Mouse (Mus musculus) lung, embryonic 14.5 days (tissue): ENCODE data around the gene Rasa4. TPM values are rescaled to one million over a fixed set of nuclear protein-coding genes. Genes with fewer than 3 reads are reported as not detected.
"Not testable (repeated sequence)": the region's sequence is repeated elsewhere in the genome, so short reads cannot be mapped to it uniquely, and the experiment has no call there.

Experiments used
- ATAC-seq: fragments of 200-750 bp; cut with Nextera tagmentation; 2 replicates; pipeline ENCODE4 v1.8.0; 2017; ENCODE audit warnings: mild to moderate bottlenecking, moderate TSS enrichment, moderate library complexity; ENCODE audit not compliant: insufficient read depth
- DNase-seq: peaks from one replicate; pipeline ENCODE4 v3.0.0-alpha.2; 2015
- H3K27ac ChIP-seq: fragments of 300-500 bp; sonication (generic); 2 replicates; pipeline ENCODE4 v1.5.1; 2014; ENCODE audit warnings: low read depth, mild to moderate bottlenecking, moderate library complexity
- H3K27me3 ChIP-seq: fragments of 300-500 bp; sonication (generic); 2 replicates; pipeline ENCODE4 v1.6.1; 2014; ENCODE audit warnings: low read length, control low read depth; ENCODE audit not compliant: insufficient read depth
- H3K36me3 ChIP-seq: fragments of 300-500 bp; sonication (generic); 2 replicates; pipeline ENCODE4 v1.6.1; 2014; ENCODE audit warnings: control low read depth; ENCODE audit not compliant: insufficient read depth
- H3K4me1 ChIP-seq: fragments of 300-500 bp; sonication (generic); 2 replicates; pipeline ENCODE4 v1.6.1; 2014; ENCODE audit warnings: antibody characterized with exemption, control low read depth; ENCODE audit not compliant: insufficient read depth
- H3K4me2 ChIP-seq: fragments of 300-500 bp; sonication (generic); 2 replicates; pipeline ENCODE4 v1.6.1; 2014; ENCODE audit warnings: mild to moderate bottlenecking
- H3K4me3 ChIP-seq: fragments of 300-500 bp; sonication (generic); 2 replicates; pipeline ENCODE4 v1.5.1; 2014; ENCODE audit warnings: low read depth, low read length
- H3K9ac ChIP-seq: fragments of 300-500 bp; sonication (generic); 2 replicates; pipeline ENCODE4 v1.6.1; 2014
- H3K9me3 ChIP-seq: fragments of 300-500 bp; sonication (generic); 2 replicates; pipeline ENCODE4 v1.6.1; 2016; ENCODE audit warnings: low read depth, low read length, control low read depth
- CTCF ChIP-seq: IDR thresholded peaks from 2 replicates; pipeline ENCODE4 v1.5.1; 2016; ENCODE audit warnings: antibody characterized with exemption, low read depth
- WGBS: fragments of 180-500 bp; shearing (Covaris S2); extraction: QIAGEN DNeasy Blood & Tissue Kit; methylation state at CpG from one replicate; pipeline ENCODE4 v1.1.7; 2014; 5-methylcytosine and 5-hydroxymethylcytosine counted together
- microRNA-seq: library from miRNA; unstranded; fragments of <30 nt; microRNA quantifications from one replicate; pipeline ENCODE4, GENCODE M21; 2016; ENCODE audit warnings: borderline number of aligned reads
- polyA plus RNA-seq: library from polyadenylated mRNA; unstranded; fragments of >200 nt; fragmentation: Nextera tagmentation; extraction: Ambion mirVana; gene quantifications from 2 replicates; pipeline ENCODE4 v1.2.1, GENCODE M21; 2014

Rasa4 gene
- polyA plus RNA-seq, 1 experiment from 2014 or later = 4.4 TPM

DNA sequence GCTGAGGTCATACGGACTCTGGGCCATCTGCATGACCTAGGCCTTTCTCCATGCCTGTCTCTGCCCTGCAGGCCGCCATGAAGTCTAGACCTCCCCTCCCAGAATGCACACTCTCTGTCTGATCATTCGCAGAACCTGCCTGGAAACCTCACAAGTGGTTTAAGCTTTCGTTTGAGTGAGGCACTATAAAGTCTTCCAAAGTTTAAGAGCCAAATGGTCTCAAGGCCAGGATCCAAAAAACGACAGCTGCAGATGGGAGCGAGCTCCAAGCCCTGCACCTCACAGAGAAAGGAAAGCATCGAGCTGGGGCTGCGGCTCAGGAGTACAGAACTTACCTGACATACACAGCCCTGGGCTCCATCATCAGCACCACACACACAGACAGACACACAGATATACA lies 68.6 kb downstream of the Rasa4 start:
- TF ChIP-seq CTCF = no peak
- Histone ChIP-seq H3K36me3 (no peaks in the 10 kb centered on the region), H3K4me3 (no peak overlapping the region), H3K9me3 (no peaks in the 10 kb centered on the region), H3K27ac (no peak overlapping the region), H3K9ac (no peak overlapping the region), H3K27me3 (no peaks in the 10 kb centered on the region), H3K4me1 (no peaks in the 10 kb centered on the region), H3K4me2 (no peak overlapping the region)
- 74% methylated on average over 8 of the region's 8 CpGs for WGBS
- DNase-seq (no peak), ATAC-seq (no peak)

DNA sequence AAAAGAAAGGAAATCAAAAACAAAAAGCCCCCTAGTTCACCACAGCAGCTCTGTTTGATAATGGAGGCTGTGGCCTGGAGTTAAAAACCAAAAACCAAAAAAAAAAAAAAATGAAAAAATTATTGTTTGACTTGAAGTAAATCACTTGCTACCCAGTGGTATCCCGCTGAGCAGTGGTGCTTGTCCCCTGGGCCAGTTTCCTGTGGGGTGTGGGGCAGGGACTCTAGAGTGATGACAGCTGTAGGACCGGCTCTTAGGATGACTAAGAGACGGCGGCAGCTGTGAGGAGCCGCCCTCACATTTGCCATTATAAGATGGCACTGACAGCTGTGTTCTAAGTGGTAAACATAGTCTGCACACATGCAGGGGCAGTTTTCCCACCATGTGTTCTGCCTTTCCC lies 71.7 kb downstream of the Rasa4 start:
- ATAC-seq (no peak), DNase-seq (no peak)
- Histone ChIP-seq H3K27me3 (no peaks in the 10 kb centered on the region), H3K4me3 (no peak overlapping the region), H3K27ac (no peak overlapping the region), H3K36me3 (no peaks in the 10 kb centered on the region), H3K4me1 (no peaks in the 10 kb centered on the region), H3K9me3 (no peaks in the 10 kb centered on the region), H3K4me2 (no peak overlapping the region), H3K9ac (no peak overlapping the region)
- WGBS = 71% methylated on average over 5 of the region's 5 CpGs
- no peak for TF ChIP-seq CTCF

DNA sequence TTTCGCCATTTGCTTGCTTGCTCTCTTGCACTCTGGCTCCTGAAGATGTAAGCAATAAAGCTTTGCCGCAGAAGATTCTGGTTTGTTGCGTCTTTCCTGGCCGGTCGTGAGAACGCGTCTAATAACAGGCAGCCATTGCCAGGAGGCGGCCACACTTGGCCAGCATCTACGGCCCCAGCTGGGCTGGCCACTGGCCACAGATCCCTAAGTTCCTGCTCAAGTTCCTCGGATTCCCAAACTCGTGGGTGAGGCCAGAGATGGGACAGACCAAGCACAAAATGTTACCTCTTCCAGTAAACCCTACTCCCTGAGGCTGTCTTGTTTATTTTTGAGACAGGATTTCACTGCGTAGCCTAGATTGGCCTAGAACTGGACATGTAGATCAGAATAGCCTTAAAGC lies 76.4 kb downstream of the Rasa4 start:
- H3K36me3 ChIP-seq, H3K9ac ChIP-seq, H3K4me2 ChIP-seq, H3K27ac ChIP-seq, H3K4me3 ChIP-seq, H3K9me3 ChIP-seq, DNase-seq, H3K4me1 ChIP-seq, ATAC-seq, H3K27me3 ChIP-seq: not testable (repeated sequence)
- 89% methylated on average over 11 of the region's 12 CpGs for WGBS

Small RNAs within 50 kb of the gene (microRNA-seq; reads per million reads assigned to microRNA genes)
- 0.71 reads per million for gene Mir7035

Other genes starting within 250 kb of the Rasa4 start
- gene Hspb1, start 196.0 kb upstream of the Rasa4 start, polyA plus RNA-seq = 62.8 and 68.1 TPM in 2 replicates
- gene Ywhag, start 149.3 kb upstream of the Rasa4 start, polyA plus RNA-seq = 74.7 and 79.0 TPM in 2 replicates
- 3.2 and 3.8 TPM in 2 replicates for gene Ssc4d, start 109.4 kb upstream of the Rasa4 start, polyA plus RNA-seq
- gene Zp3, start 103.8 kb upstream of the Rasa4 start, polyA plus RNA-seq = not detected in 2 replicates
- 21.4 and 24.4 TPM in 2 replicates for gene Dtx2, start 89.1 kb upstream of the Rasa4 start, polyA plus RNA-seq
- 23.8 and 26.7 TPM in 2 replicates for gene Upk3b, start 45.4 kb upstream of the Rasa4 start, polyA plus RNA-seq
- 1.5 and 1.8 TPM in 2 replicates for gene Upk3bl, start 29.4 kb upstream of the Rasa4 start, polyA plus RNA-seq
- 217 and 229 TPM in 2 replicates for gene Polr2j, start 32.7 kb downstream of the Rasa4 start, polyA plus RNA-seq
- 36.6 and 37.6 TPM in 2 replicates for gene Lrwd1, start 52.2 kb downstream of the Rasa4 start, polyA plus RNA-seq
- gene Alkbh4, start 52.2 kb downstream of the Rasa4 start, polyA plus RNA-seq = 12.9 and 14.8 TPM in 2 replicates
- 7.0 and 7.1 TPM in 2 replicates for gene Orai2, start 86.8 kb downstream of the Rasa4 start, polyA plus RNA-seq
- gene Prkrip1, start 115.0 kb downstream of the Rasa4 start, polyA plus RNA-seq = 52.1 and 60.3 TPM in 2 replicates
- gene Sh2b2, start 162.6 kb downstream of the Rasa4 start, polyA plus RNA-seq = 5.7 and 5.9 TPM in 2 replicates